Mouse (Mus musculus): Measurements from ENCODE around the gene Cd22. TPM values are rescaled to one million over a fixed set of nuclear protein-coding genes. Genes with fewer than 3 reads are reported as not detected.

Cd22 gene
- polyA plus RNA-seq, 1 experiment = 0.01 TPM

DNA sequence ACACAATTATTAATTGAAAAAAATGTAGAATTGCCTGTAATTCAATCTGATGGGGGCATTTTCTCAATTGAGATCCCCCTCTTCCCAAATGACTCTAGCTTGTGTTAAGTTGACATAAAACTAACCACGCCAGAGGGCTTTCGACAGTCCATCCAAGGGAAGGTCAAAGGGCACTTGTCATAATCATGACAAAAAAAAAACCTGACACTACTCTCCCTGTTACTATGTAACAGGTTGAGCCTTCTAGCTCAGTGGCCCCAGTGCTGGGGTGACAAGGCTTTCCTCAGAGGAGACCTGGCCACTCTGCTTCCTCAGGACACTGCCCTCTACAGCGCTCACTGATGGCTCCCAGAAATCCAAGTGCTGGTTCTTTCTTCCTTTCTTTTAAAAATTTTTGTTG is 55.8 kb downstream of the Cd22 start:
- no peak for TF ChIP-seq MAX (IDR thresholded peaks at IDR 0.05)
- Histone ChIP-seq H3K79me3 (ENCODE audit: low read depth) (no peaks in the 10 kb centered on the region), H3K36me3 (ENCODE audit: control insufficient read depth, insufficient read depth) (no peaks in the 10 kb centered on the region), H3ac (ENCODE audit: control insufficient read depth, insufficient read length, low read depth) (no peak overlapping the region), H3K4me3 (ENCODE audit: insufficient read depth, poor library complexity, severe bottlenecking) (no peak overlapping the region), H3K27me3 (ENCODE audit: control insufficient read depth, insufficient read depth, insufficient read length) (peaks cover 25% of the 10 kb centered on the region), H3K79me2 (ENCODE audit: control insufficient read depth, insufficient read depth) (no peaks in the 10 kb centered on the region)

DNA sequence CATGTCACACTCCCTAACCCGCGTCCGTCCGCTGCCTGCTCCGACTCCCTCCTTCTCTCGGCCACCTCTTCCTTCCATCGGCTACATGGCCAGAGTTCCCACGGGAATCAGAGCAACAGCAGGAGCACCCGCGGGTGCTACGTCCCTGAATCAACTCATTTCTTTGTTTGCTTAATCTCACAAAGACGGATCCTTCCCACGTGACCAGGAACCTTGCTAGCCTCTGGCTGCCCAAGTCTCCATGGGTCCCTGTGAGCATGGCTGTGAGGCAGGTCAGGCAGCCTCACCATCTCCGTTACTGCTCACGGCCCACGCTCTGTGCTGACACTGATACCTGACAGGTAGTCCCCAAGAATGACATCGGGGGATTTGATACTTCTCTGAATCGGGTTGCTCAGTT is 56.5 kb downstream of the Cd22 start, which contains the start of gene Ffar2:
Gene Ffar2, minus strand, starts transcription at position 101 of the 400 bp plus-strand sequence.
- Histone ChIP-seq H3K36me3 (ENCODE audit: control insufficient read depth, insufficient read depth) (no peaks in the 10 kb centered on the region), H3K79me2 (ENCODE audit: control insufficient read depth, insufficient read depth) (no peaks in the 10 kb centered on the region), H3K27me3 (ENCODE audit: control insufficient read depth, insufficient read depth, insufficient read length) (peaks cover 28% of the 10 kb centered on the region), H3ac (ENCODE audit: control insufficient read depth, insufficient read length, low read depth) (no peak within 1 kb of the TSS), H3K79me3 (ENCODE audit: low read depth) (no peaks in the 10 kb centered on the region), H3K4me3 (ENCODE audit: insufficient read depth, poor library complexity, severe bottlenecking) (no peak within 1 kb of the TSS)
- no peak for TF ChIP-seq MYOG (IDR thresholded peaks at IDR 0.05; ENCODE audit: control insufficient read depth, extremely low read depth, insufficient read length)
- no peak for TF ChIP-seq MYOD1 (IDR thresholded peaks at IDR 0.05; ENCODE audit: control insufficient read depth, insufficient read length, low read depth)

DNA sequence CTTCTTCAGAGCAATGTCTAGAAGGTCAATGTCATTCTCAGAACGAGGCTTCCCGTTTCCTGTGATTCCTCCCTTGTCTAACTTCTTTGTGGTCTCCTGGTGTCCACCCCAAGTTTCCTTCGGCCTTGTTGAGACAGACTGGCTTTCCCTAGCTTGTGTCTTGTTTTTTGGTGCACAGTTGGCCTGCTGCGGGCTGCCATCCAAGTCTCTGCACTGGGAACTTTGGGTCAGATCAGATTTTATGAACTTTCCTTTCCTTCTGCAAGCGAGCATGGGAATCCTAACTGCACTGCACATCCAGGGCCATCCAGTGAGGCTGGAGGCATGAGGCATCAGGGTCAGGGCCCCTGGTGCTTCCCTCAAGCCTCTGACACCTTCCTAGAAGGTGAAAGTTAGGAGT is 58.6 kb downstream of the Cd22 start:
- Histone ChIP-seq H3K27me3 (ENCODE audit: control insufficient read depth, insufficient read depth, insufficient read length) (peaks cover 42% of the 10 kb centered on the region), H3K79me3 (ENCODE audit: low read depth) (no peaks in the 10 kb centered on the region), H3ac (ENCODE audit: control insufficient read depth, insufficient read length, low read depth) (no peak overlapping the region), H3K79me2 (ENCODE audit: control insufficient read depth, insufficient read depth) (no peaks in the 10 kb centered on the region), H3K4me3 (ENCODE audit: insufficient read depth, poor library complexity, severe bottlenecking) (no peak overlapping the region), H3K36me3 (ENCODE audit: control insufficient read depth, insufficient read depth) (no peaks in the 10 kb centered on the region)
- no peak for TF ChIP-seq USF1 (IDR thresholded peaks at IDR 0.05; ENCODE audit: low read depth)
- TF ChIP-seq FOSL1 (IDR thresholded peaks at IDR 0.05; ENCODE audit: insufficient read depth, low read length, poor library complexity, severe bottlenecking) = no peak
- no peak for TF ChIP-seq MAX (IDR thresholded peaks at IDR 0.05)
- TF ChIP-seq MYOG (IDR thresholded peaks at IDR 0.05; ENCODE audit: control insufficient read depth, extremely low read depth, insufficient read length) = no peak
- no peak for TF ChIP-seq CEBPB (IDR thresholded peaks at IDR 0.05; ENCODE audit: low read depth)
- TF ChIP-seq CTCF (IDR thresholded peaks at IDR 0.05; ENCODE audit: control insufficient read depth, insufficient read depth, insufficient read length) = no peak
- TF ChIP-seq MYOD1 (IDR thresholded peaks at IDR 0.05; ENCODE audit: control insufficient read depth, insufficient read length, low read depth) = no peak

DNA sequence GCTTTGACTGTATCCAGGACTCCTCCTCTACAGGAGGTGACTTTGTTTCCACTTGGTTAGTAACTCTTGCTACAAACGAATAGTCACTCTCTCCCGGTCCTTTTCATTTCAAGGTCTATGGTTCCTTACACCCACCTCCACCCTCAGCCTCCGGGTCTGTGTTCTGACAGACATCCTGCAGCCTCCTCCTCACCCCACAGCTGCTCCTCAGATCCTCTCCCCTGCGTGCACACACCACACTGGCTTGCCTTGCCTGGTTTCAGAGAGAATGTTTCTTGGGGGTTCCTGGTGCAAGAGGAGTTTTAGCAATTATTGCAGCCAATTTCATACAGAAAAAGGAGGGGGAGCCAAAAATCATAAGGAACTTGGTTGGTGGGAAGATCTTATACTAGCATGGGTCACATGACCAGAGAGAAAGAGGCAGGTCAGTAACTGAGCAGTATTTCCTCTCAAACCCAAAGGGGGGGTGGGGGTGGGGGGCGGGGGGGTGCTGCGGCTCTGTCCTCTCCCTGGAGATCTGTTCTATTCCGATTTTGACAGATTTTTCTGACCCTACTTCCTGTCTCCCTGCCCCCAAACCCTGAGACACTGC is 59.2 kb downstream of the Cd22 start:
- Histone ChIP-seq H3K79me3 (ENCODE audit: low read depth) (no peaks in the 10 kb centered on the region), H3ac (ENCODE audit: control insufficient read depth, insufficient read length, low read depth) (no peak overlapping the region), H3K27me3 (ENCODE audit: control insufficient read depth, insufficient read depth, insufficient read length) (peaks cover 44% of the 10 kb centered on the region), H3K36me3 (ENCODE audit: control insufficient read depth, insufficient read depth) (no peaks in the 10 kb centered on the region), H3K4me3 (ENCODE audit: insufficient read depth, poor library complexity, severe bottlenecking) (no peak overlapping the region), H3K79me2 (ENCODE audit: control insufficient read depth, insufficient read depth) (no peaks in the 10 kb centered on the region)
- TF ChIP-seq MYOG (IDR thresholded peaks at IDR 0.05; ENCODE audit: control insufficient read depth, extremely low read depth, insufficient read length) = no peak
- no peak for TF ChIP-seq MAX (IDR thresholded peaks at IDR 0.05)
- TF ChIP-seq CEBPB (IDR thresholded peaks at IDR 0.05; ENCODE audit: low read depth) = no peak
- TF ChIP-seq USF1 (IDR thresholded peaks at IDR 0.05; ENCODE audit: low read depth) = no peak
- no peak for TF ChIP-seq CTCF (IDR thresholded peaks at IDR 0.05; ENCODE audit: control insufficient read depth, insufficient read depth, insufficient read length)
- no peak for TF ChIP-seq MYOD1 (IDR thresholded peaks at IDR 0.05; ENCODE audit: control insufficient read depth, insufficient read length, low read depth)
- TF ChIP-seq FOSL1 (IDR thresholded peaks at IDR 0.05; ENCODE audit: insufficient read depth, low read length, poor library complexity, severe bottlenecking) = no peak

DNA sequence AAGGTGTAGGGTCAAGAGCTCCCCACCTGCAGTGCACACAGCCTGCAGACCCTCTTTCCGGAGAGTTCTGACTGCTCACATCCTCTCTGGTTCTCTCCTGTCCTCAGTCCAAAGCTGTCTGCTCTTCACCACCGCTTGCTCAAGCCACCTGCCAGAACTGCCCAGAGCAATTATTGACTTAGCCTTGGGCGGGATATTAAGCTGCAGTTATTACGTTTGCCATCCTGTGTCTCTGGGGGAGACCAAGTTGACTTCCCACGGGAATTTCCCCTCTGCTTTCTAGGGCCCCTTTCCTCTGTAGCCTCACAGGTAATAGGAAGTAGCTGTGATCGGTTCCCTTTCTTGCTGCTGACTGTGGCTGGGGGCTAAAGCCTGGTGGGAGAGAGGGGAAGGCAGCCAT is 60.0 kb downstream of the Cd22 start:
- no peaks in the 10 kb centered on the region for H3K36me3 ChIP-seq (ENCODE audit: control insufficient read depth, insufficient read depth)
- H3ac ChIP-seq (ENCODE audit: control insufficient read depth, insufficient read length, low read depth) = no peak overlapping the region
- H3K79me2 ChIP-seq (ENCODE audit: control insufficient read depth, insufficient read depth) = no peaks in the 10 kb centered on the region
- TF ChIP-seq CTCF (IDR thresholded peaks at IDR 0.05; ENCODE audit: control insufficient read depth, insufficient read depth, insufficient read length) (no peak), MYOG (IDR thresholded peaks at IDR 0.05; ENCODE audit: control insufficient read depth, extremely low read depth, insufficient read length) (no peak), MYOD1 (IDR thresholded peaks at IDR 0.05; ENCODE audit: control insufficient read depth, insufficient read length, low read depth) (no peak), MAX (IDR thresholded peaks at IDR 0.05) (no peak), FOSL1 (IDR thresholded peaks at IDR 0.05; ENCODE audit: insufficient read depth, low read length, poor library complexity, severe bottlenecking) (no peak), CEBPB (IDR thresholded peaks at IDR 0.05; ENCODE audit: low read depth) (no peak), USF1 (IDR thresholded peaks at IDR 0.05; ENCODE audit: low read depth) (no peak)
- H3K27me3 ChIP-seq (ENCODE audit: control insufficient read depth, insufficient read depth, insufficient read length) = peaks cover 48% of the 10 kb centered on the region
- H3K4me3 ChIP-seq (ENCODE audit: insufficient read depth, poor library complexity, severe bottlenecking) = no peak overlapping the region
- H3K79me3 ChIP-seq (ENCODE audit: low read depth) = no peaks in the 10 kb centered on the region

Other genes with a start within 250 kb of the Cd22 start
- not detected for gene Etv2, start 244.5 kb downstream of the Cd22 start, polyA plus RNA-seq (2012; fragmentation: generic; extraction: Trizol)
- gene Rbm42, start 230.0 kb downstream of the Cd22 start, polyA plus RNA-seq (2012; fragmentation: generic; extraction: Trizol) = 110 TPM
- 25.9 TPM for gene Haus5, start 215.3 kb downstream of the Cd22 start, polyA plus RNA-seq (2012; fragmentation: generic; extraction: Trizol)
- not detected for gene Pmis2, start 208.7 kb downstream of the Cd22 start, polyA plus RNA-seq (2012; fragmentation: generic; extraction: Trizol)
- gene 2200002J24Rik, start 181.4 kb downstream of the Cd22 start, polyA plus RNA-seq (2012; fragmentation: generic; extraction: Trizol) = not detected
- gene Atp4a, start 168.1 kb downstream of the Cd22 start, polyA plus RNA-seq (2012; fragmentation: generic; extraction: Trizol) = not detected
- 168 TPM for gene Tmem147, start 150.8 kb downstream of the Cd22 start, polyA plus RNA-seq (2012; fragmentation: generic; extraction: Trizol)
- gene Gapdhs, start 136.7 kb downstream of the Cd22 start, polyA plus RNA-seq (2012; fragmentation: generic; extraction: Trizol) = not detected
- gene Sbsn, start 128.9 kb downstream of the Cd22 start, polyA plus RNA-seq (2012; fragmentation: generic; extraction: Trizol) = 3.6 TPM
- gene Dmkn, start 116.6 kb downstream of the Cd22 start, polyA plus RNA-seq (2012; fragmentation: generic; extraction: Trizol) = not detected
- not detected for gene Krtdap, start 92.4 kb downstream of the Cd22 start, polyA plus RNA-seq (2012; fragmentation: generic; extraction: Trizol)
- gene Ffar2, start 56.6 kb downstream of the Cd22 start, polyA plus RNA-seq (2012; fragmentation: generic; extraction: Trizol) = not detected
- not detected for gene Ffar3, start 24.2 kb downstream of the Cd22 start, polyA plus RNA-seq (2012; fragmentation: generic; extraction: Trizol)
- gene Ffar1, start 18.8 kb downstream of the Cd22 start, polyA plus RNA-seq (2012; fragmentation: generic; extraction: Trizol) = not detected
- 0.05 TPM for gene Mag, start 34.5 kb upstream of the Cd22 start, polyA plus RNA-seq (2012; fragmentation: generic; extraction: Trizol)
- gene Hamp2, start 44.3 kb upstream of the Cd22 start, polyA plus RNA-seq (2012; fragmentation: generic; extraction: Trizol) = not detected
- gene Hamp, start 63.7 kb upstream of the Cd22 start, polyA plus RNA-seq (2012; fragmentation: generic; extraction: Trizol) = not detected
- 86.1 TPM for gene Usf2, start 76.5 kb upstream of the Cd22 start, polyA plus RNA-seq (2012; fragmentation: generic; extraction: Trizol)
- 0.04 TPM for gene Lsr, start 93.1 kb upstream of the Cd22 start, polyA plus RNA-seq (2012; fragmentation: generic; extraction: Trizol)
- not detected for gene Fam187b, start 93.4 kb upstream of the Cd22 start, polyA plus RNA-seq (2012; fragmentation: generic; extraction: Trizol)
- 103 TPM for gene Fxyd5, start 162.1 kb upstream of the Cd22 start, polyA plus RNA-seq (2012; fragmentation: generic; extraction: Trizol)
- not detected for gene Fxyd7, start 171.1 kb upstream of the Cd22 start, polyA plus RNA-seq (2012; fragmentation: generic; extraction: Trizol)
- 0.55 TPM for gene Fxyd1, start 176.9 kb upstream of the Cd22 start, polyA plus RNA-seq (2012; fragmentation: generic; extraction: Trizol)
- 0.02 TPM for gene Lgi4, start 179.0 kb upstream of the Cd22 start, polyA plus RNA-seq (2012; fragmentation: generic; extraction: Trizol)
- 0.04 TPM for gene Fxyd3, start 196.4 kb upstream of the Cd22 start, polyA plus RNA-seq (2012; fragmentation: generic; extraction: Trizol)
- gene Hpn, start 234.9 kb upstream of the Cd22 start, polyA plus RNA-seq (2012; fragmentation: generic; extraction: Trizol) = not detected
- 2.3 TPM for gene Scn1b, start 246.7 kb upstream of the Cd22 start, polyA plus RNA-seq (2012; fragmentation: generic; extraction: Trizol)

All from C2C12 (cell line).